Mouse (Mus musculus): ENCODE measurements around the gene Cfd. TPM values are rescaled to one million over a fixed set of nuclear protein-coding genes. Genes with fewer than 3 reads are reported as not detected.

The Cfd gene
- polyA plus RNA-seq, 1 experiment: not detected

GRCm38 (mm10) chr10:79934794-79935569, 44.3 kb downstream of the Cfd start:
- peaks cover 17% of the 10 kb centered on the region for H3K4me1 ChIP-seq (ENCODE audit: control insufficient read depth, insufficient read depth, low read length)
- TF ChIP-seq CTCF (IDR thresholded peaks at IDR 0.05; ENCODE audit: borderline replicate concordance, insufficient read depth, low read length) (no peak), POLR2A (IDR thresholded peaks at IDR 0.05; ENCODE audit: low read depth, low read length) (no peak)
- H3K4me3 ChIP-seq (ENCODE audit: insufficient read depth, low read length): no peak overlapping the region
- no peak overlapping the region for H3K27ac ChIP-seq (ENCODE audit: insufficient read depth, low read length)

DNA sequence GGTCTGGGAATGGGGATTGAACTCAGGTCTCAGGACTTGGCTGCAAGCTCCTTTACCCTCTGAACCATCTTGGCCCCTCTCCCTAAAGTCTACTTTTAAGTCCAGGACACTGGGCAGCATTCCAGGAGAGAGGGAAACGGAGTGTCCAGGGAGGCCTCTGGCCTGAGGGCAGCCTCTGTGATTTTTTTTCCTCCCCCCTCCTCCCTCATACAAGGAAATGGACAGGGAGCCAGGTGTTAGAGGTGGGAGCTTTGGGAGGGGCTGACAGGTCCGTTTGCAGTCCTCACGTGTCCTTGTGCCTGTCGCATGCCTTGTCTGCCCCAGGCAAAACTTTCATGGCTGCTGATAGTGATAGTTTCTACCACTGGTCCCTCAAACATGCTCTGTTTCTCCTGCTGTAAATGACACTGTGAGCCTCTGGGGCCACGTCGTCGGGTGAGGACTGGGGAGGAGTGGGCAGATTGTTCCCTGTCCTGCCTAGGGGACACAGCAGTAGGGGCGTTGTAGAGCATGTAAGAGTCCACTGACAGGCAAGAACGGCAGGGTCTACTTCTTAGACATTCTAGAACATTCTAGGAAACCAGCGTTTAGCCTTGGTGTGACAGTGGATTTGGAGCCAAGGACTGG, 45.7 kb downstream of the Cfd start:
- Histone ChIP-seq H3K4me1 (ENCODE audit: control insufficient read depth, insufficient read depth, low read length) (peaks cover 17% of the 10 kb centered on the region), H3K27ac (ENCODE audit: insufficient read depth, low read length) (no peak overlapping the region), H3K4me3 (ENCODE audit: insufficient read depth, low read length) (no peak overlapping the region)
- TF ChIP-seq POLR2A (IDR thresholded peaks at IDR 0.05; ENCODE audit: low read depth, low read length) (no peak), CTCF (IDR thresholded peaks at IDR 0.05; ENCODE audit: borderline replicate concordance, insufficient read depth, low read length) (no peak)

DNA sequence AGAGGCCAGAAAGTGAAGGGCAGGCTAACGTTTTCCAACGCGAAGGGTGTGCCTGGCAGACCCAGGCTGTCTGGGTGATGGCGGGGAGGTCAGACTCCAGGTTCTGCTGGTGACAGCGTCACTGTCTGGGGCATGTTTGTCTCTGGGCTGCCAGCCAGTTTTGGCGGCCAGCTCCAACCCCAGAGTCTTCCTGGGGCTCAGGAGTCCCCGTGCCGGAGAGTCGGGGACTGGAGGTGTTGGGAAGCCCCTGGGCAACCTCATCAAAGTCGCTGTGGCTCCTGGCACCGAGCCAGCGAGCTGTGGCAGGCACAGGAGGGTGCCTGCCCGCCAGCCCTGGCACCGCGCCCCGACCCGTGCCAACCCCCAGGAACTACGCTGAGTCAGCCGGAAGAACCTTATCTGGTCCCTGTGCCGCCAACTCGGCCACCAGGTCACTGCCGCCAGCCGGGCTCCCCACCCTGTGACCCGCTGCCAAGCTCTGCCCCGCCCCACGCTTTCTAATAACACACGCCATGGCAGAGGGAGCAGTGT, 46.3 kb downstream of the Cfd start:
- no peak overlapping the region for H3K27ac ChIP-seq (ENCODE audit: insufficient read depth, low read length)
- H3K4me3 ChIP-seq (ENCODE audit: insufficient read depth, low read length): no peak overlapping the region
- H3K4me1 ChIP-seq (ENCODE audit: control insufficient read depth, insufficient read depth, low read length): peaks cover 17% of the 10 kb centered on the region
- TF ChIP-seq POLR2A (IDR thresholded peaks at IDR 0.05; ENCODE audit: low read depth, low read length): no peak

DNA sequence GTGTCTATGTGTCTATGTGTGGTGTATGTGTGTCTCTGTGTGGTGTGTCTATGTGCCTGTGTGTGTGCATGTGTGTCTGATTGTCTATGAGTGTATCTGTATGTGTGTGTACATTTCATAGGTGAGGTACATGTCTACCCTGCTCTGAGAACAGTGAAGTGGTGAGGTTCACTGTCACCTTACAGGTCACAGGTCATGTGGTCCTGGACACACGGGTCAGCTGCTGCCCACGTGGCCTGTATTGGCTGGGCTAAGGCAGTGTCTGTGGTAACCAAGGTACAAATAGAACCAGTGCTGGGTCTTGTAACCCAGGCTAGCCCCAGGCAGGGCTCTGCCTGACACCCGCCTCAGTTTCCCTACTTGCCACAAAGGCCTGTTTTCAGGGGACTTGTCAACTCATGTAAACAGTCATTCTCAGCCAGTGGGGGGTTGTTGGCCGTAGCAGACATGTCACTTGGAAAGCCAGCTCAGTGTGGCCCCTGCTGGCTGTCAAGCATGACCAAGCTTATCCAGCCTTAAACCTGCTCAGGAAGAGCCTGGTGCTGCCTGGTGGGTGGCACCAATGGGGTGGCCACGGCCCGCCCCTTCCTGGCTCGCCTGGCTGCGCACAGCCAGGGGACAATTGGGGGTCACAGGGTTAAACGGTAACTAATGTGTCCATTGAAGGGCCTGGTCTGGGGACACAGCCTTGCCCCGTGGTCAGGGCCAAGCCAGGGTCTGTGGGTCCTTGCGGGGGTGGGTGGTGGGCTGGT, 47.3 kb downstream of the Cfd start:
- peaks cover 11% of the 10 kb centered on the region; the same call in 1 of the 2 replicates for H3K4me1 ChIP-seq (ENCODE audit: control insufficient read depth, insufficient read depth, low read length)
- H3K27ac ChIP-seq (ENCODE audit: insufficient read depth, low read length): no peak overlapping the region
- no peak overlapping the region for H3K4me3 ChIP-seq (ENCODE audit: insufficient read depth, low read length)
- TF ChIP-seq CTCF (IDR thresholded peaks at IDR 0.05; ENCODE audit: borderline replicate concordance, insufficient read depth, low read length): no peak
- no peak for TF ChIP-seq POLR2A (IDR thresholded peaks at IDR 0.05; ENCODE audit: low read depth, low read length)

DNA sequence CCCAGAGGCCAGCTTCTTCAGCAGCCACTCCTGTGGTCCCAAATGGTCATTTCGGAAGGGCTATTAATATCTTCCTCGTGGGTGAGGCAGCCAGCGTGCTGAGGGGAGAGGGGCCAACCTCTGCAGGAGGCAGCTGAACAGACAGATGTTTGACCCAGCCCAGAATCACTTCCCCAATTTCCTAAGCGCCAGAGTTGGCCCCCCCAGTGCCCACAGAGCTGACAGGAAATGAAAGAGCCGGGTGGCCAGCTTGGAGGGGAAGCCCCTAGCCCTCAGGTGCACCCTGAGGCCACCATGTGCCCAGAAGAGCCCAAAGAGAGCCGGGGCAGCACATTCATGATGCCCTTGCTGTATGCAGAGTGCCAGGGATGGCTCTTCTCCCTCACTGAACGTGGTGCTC, 50.1 kb downstream of the Cfd start:
- H3K4me1 ChIP-seq (ENCODE audit: control insufficient read depth, insufficient read depth, low read length): peaks cover 8% of the 10 kb centered on the region; the same call in 1 of the 2 replicates
- no peak overlapping the region for H3K27ac ChIP-seq (ENCODE audit: insufficient read depth, low read length)
- TF ChIP-seq POLR2A (IDR thresholded peaks at IDR 0.05; ENCODE audit: low read depth, low read length) (no peak), CTCF (IDR thresholded peaks at IDR 0.05; ENCODE audit: borderline replicate concordance, insufficient read depth, low read length) (no peak)
- no peak overlapping the region for H3K4me3 ChIP-seq (ENCODE audit: insufficient read depth, low read length)

Other genes starting within 250 kb of the Cfd start
- gene Odf3l2, start 245.1 kb upstream of the Cfd start, polyA plus RNA-seq (2011; ENCODE audit: insufficient read length, low read depth, missing spikeins): not detected in 2 replicates
- gene Madcam1, start 226.3 kb upstream of the Cfd start, polyA plus RNA-seq (2011; ENCODE audit: insufficient read length, low read depth, missing spikeins): not detected in 2 replicates
- 15.5 and 16.0 TPM in 2 replicates for gene Tpgs1, start 221.5 kb upstream of the Cfd start, polyA plus RNA-seq (2011; ENCODE audit: insufficient read length, low read depth, missing spikeins)
- gene Cdc34, start 208.7 kb upstream of the Cfd start, polyA plus RNA-seq (2011; ENCODE audit: insufficient read length, low read depth, missing spikeins): 117 and 149 TPM in 2 replicates
- 0.65 TPM in 1 of 2 replicates, not detected in the other for gene Gzmm, start 201.8 kb upstream of the Cfd start, polyA plus RNA-seq (2011; ENCODE audit: insufficient read length, low read depth, missing spikeins)
- gene Bsg, start 186.4 kb upstream of the Cfd start, polyA plus RNA-seq (2011; ENCODE audit: insufficient read length, low read depth, missing spikeins): 766 and 774 TPM in 2 replicates
- gene Hcn2, start 174.2 kb upstream of the Cfd start, polyA plus RNA-seq (2011; ENCODE audit: insufficient read length, low read depth, missing spikeins): 0.91 and 1.9 TPM in 2 replicates
- gene Polrmt, start 144.3 kb upstream of the Cfd start, polyA plus RNA-seq (2011; ENCODE audit: insufficient read length, low read depth, missing spikeins): 14.9 TPM in 2 replicates
- gene Fgf22, start 135.8 kb upstream of the Cfd start, polyA plus RNA-seq (2011; ENCODE audit: insufficient read length, low read depth, missing spikeins): 0.23 TPM in 1 of 2 replicates, not detected in the other
- gene Rnf126, start 123.9 kb upstream of the Cfd start, polyA plus RNA-seq (2011; ENCODE audit: insufficient read length, low read depth, missing spikeins): 38.4 and 39.5 TPM in 2 replicates
- gene Fstl3, start 113.6 kb upstream of the Cfd start, polyA plus RNA-seq (2011; ENCODE audit: insufficient read length, low read depth, missing spikeins): 21.9 and 42.7 TPM in 2 replicates
- gene Prss57, start 99.9 kb upstream of the Cfd start, polyA plus RNA-seq (2011; ENCODE audit: insufficient read length, low read depth, missing spikeins): not detected in 2 replicates
- 45.2 and 54.0 TPM in 2 replicates for gene Palm, start 97.3 kb upstream of the Cfd start, polyA plus RNA-seq (2011; ENCODE audit: insufficient read length, low read depth, missing spikeins)
- not detected in 2 replicates for gene Misp, start 69.9 kb upstream of the Cfd start, polyA plus RNA-seq (2011; ENCODE audit: insufficient read length, low read depth, missing spikeins)
- 351 and 422 TPM in 2 replicates for gene Ptbp1, start 36.4 kb upstream of the Cfd start, polyA plus RNA-seq (2011; ENCODE audit: insufficient read length, low read depth, missing spikeins)
- not detected in 2 replicates for gene Prtn3, start 16.4 kb upstream of the Cfd start, polyA plus RNA-seq (2011; ENCODE audit: insufficient read length, low read depth, missing spikeins)
- gene Plppr3, start 16.2 kb upstream of the Cfd start, polyA plus RNA-seq (2011; ENCODE audit: insufficient read length, low read depth, missing spikeins): 3.1 and 4.9 TPM in 2 replicates
- gene Elane, start 4.6 kb upstream of the Cfd start, polyA plus RNA-seq (2011; ENCODE audit: insufficient read length, low read depth, missing spikeins): not detected in 2 replicates
- gene Med16, start 18.1 kb downstream of the Cfd start, polyA plus RNA-seq (2011; ENCODE audit: insufficient read length, low read depth, missing spikeins): 15.2 and 16.1 TPM in 2 replicates
- gene Gm26602, start 20.0 kb downstream of the Cfd start, polyA plus RNA-seq (2011; ENCODE audit: insufficient read length, low read depth, missing spikeins): not detected in 2 replicates
- gene Kiss1r, start 26.1 kb downstream of the Cfd start, polyA plus RNA-seq (2011; ENCODE audit: insufficient read length, low read depth, missing spikeins): 0.44 TPM in 1 of 2 replicates, not detected in the other
- 66.3 and 86.3 TPM in 2 replicates for gene R3hdm4, start 30.4 kb downstream of the Cfd start, polyA plus RNA-seq (2011; ENCODE audit: insufficient read length, low read depth, missing spikeins)
- 5.2 and 6.0 TPM in 2 replicates for gene Arid3a, start 36.2 kb downstream of the Cfd start, polyA plus RNA-seq (2011; ENCODE audit: insufficient read length, low read depth, missing spikeins)
- gene Wdr18, start 69.3 kb downstream of the Cfd start, polyA plus RNA-seq (2011; ENCODE audit: insufficient read length, low read depth, missing spikeins): 29.2 and 29.3 TPM in 2 replicates
- gene Grin3b, start 79.9 kb downstream of the Cfd start, polyA plus RNA-seq (2011; ENCODE audit: insufficient read length, low read depth, missing spikeins): 0.15 and 0.16 TPM in 2 replicates
- gene Tmem259, start 93.5 kb downstream of the Cfd start, polyA plus RNA-seq (2011; ENCODE audit: insufficient read length, low read depth, missing spikeins): 73.4 and 78.1 TPM in 2 replicates
- gene Cnn2, start 97.7 kb downstream of the Cfd start, polyA plus RNA-seq (2011; ENCODE audit: insufficient read length, low read depth, missing spikeins): 642 and 721 TPM in 2 replicates
- 3.5 and 4.0 TPM in 2 replicates for gene Abca7, start 105.6 kb downstream of the Cfd start, polyA plus RNA-seq (2011; ENCODE audit: insufficient read length, low read depth, missing spikeins)
- gene Arhgap45, start 125.8 kb downstream of the Cfd start, polyA plus RNA-seq (2011; ENCODE audit: insufficient read length, low read depth, missing spikeins): 1.7 and 3.1 TPM in 2 replicates
- gene Polr2e, start 148.9 kb downstream of the Cfd start, polyA plus RNA-seq (2011; ENCODE audit: insufficient read length, low read depth, missing spikeins): 46.3 and 61.0 TPM in 2 replicates
- gene Gpx4, start 156.3 kb downstream of the Cfd start, polyA plus RNA-seq (2011; ENCODE audit: insufficient read length, low read depth, missing spikeins): 214 and 217 TPM in 2 replicates
- gene Sbno2, start 214.7 kb downstream of the Cfd start, polyA plus RNA-seq (2011; ENCODE audit: insufficient read length, low read depth, missing spikeins): 50.7 and 53.5 TPM in 2 replicates
- gene Stk11, start 224.9 kb downstream of the Cfd start, polyA plus RNA-seq (2011; ENCODE audit: insufficient read length, low read depth, missing spikeins): 80.8 and 91.7 TPM in 2 replicates
- 202 and 250 TPM in 2 replicates for gene Atp5d, start 247.8 kb downstream of the Cfd start, polyA plus RNA-seq (2011; ENCODE audit: insufficient read length, low read depth, missing spikeins)
- gene Cbarp, start 250.0 kb downstream of the Cfd start, polyA plus RNA-seq (2011; ENCODE audit: insufficient read length, low read depth, missing spikeins): 24.1 and 28.4 TPM in 2 replicates